Mouse (Mus musculus) ZHBTc4 (cell line): ENCODE measurements around the gene Gmpr.
A peak's percentile ranks its signal among the peaks of the same experiment; 100 is the strongest.

Experiments
- DNase-seq: peaks from one replicate; pipeline ENCODE4 v3.0.0-alpha.2; 2011; ENCODE audit warnings: low read depth, low spot score

Gene Gmpr

DNA sequence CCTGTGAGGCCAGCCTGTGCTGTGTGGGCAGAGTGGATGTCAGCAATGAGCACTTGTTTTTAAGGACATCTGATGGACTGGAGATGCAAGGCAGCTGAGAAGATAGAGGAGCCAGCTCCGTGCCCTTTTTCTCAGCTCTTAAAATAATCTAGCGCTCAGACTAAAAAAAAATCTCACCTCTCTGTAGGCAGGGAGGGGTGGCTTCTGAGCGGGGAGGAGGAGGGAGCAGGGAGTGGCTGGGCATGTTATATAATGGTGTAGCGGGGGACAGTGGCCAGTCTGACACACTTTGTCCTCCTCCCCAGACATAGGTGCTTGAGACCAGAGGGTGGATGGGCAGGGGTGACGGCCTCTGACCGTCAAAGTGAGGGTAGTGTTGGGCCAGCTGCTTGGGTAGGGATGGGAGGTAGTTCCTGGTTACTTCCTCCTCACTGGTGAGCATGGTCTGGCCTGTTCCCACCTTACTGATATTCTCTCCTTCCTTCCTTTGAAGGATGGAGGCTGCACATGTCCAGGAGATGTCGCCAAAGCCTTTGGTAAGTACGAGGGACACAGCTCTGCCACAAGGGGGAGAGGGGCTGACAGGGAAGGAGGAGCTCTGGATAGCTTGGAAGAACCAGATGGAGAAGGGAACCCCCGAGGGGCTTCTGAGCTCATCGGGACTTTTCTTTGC is 31.4 kb downstream of the Gmpr start:
- DNase-seq = peak; percentile 25

DNA sequence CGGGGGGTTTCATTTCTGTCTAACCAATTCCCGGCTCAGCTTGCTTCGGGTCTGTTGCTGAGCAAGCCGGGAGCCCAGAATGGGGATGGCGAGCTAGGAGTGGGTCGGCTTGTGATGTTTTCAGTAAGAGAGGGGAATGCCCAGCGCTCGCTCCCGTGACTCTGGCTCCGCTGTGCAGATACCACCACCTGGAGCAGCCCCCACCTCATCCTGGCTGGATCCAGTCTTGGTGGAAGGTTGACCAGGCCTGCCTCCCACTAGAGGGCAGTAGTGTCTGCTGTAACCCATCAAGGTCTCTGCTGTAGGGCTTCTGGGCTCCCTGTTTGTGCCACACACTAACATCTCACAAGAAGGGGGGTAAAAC is 31.9 kb downstream of the Gmpr start:
- DNase-seq = peak; percentile 79

DNA sequence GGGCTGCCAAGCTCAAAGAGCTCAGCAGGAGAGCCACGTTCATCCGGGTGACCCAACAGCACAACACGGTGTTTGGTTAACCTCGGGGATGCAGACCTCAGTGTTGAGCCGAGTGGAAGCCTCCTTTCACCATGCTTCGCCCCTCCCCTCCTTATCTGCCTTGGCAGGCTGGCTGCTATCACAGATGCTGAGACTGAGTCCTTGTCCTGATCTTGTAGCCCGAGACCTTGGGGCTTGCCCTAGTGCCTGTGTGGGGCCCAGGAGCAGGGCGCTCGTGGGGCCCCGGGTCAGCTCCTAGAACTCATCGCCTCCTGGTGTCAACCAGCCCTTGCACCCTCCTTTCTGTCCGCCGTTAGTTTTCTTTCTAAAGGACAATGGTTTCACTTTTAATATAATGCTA is 38.7 kb downstream of the Gmpr start:
- DNase-seq = no peak

DNA sequence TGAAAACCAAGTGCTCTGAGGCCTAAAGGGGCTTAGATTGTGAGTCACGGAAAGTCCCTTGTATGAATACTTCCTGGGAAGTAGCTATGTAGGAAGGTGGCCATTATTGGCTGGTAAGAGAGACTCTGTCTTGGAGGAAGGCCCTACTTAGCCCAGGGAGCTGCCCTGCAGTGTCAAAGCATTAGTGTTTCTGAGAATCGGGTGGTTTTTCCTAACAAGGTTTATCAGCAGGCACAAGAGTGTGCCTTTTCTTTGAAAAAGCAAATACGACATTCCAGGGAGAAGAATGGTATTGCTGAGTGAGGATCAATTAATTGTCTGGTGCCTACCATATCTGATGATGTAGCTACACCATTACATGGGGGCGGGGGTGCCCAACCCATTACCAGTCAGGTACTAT is 39.7 kb downstream of the Gmpr start:
- DNase-seq = no peak

DNA sequence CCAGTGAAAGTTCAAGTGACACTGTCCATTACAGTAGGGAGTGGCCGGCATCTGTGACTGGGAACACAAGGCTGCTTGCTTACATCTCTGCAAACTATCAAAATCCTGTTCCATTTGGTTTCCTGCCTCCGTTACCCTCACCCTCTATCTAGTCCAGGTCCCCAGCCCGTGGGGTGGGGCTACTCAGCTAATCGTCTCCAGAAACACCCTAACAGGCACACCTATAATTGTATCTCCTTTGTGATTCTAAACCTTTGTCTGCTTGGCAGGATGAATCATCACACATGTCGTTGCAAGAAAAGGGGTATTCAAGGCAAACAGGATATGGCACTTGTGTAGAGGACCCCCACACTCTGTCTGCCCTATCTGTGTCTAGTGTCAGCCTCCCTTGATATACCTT is 40.3 kb downstream of the Gmpr start:
- DNase-seq = peak; percentile 65

DNA sequence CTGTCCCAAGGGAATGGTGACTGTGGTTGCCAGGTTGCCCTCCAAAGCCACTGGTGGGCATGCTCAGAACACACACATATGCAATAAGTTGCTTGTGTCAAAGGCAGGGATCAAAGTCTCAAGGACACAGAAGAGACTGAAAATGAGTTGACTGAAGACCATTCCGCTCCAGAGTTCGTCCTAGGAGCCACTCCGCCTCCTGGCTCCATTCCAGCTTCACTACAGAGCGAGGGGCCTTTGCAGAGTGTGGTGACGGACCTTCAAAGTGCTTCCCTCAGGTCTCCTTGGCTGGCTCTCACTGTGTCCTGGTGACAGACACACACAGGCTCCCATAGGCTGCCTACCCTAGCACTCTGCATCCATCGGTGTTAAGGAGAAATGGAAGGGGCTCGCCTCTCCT is 46.4 kb downstream of the Gmpr start:
- DNase-seq = no peak

DNA sequence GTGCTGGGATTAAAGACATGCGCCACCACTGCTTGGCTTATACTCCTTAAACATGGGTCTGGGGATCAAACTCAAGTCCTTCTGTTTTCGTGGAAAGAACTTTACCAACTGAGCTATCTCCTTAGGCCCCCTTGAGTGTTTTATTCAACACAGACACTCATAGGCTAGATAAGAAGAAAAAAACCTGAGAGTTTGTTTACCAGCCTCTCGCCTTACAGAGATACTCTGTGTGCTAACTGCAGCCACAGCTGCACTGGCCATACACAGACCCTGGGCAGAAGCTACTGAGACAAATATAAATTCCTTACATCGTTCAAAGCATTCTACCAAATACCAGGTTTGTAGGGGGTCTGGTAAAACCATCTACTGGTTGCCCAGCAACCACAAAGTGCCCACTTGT is 51.1 kb downstream of the Gmpr start:
- no peak for DNase-seq

DNA sequence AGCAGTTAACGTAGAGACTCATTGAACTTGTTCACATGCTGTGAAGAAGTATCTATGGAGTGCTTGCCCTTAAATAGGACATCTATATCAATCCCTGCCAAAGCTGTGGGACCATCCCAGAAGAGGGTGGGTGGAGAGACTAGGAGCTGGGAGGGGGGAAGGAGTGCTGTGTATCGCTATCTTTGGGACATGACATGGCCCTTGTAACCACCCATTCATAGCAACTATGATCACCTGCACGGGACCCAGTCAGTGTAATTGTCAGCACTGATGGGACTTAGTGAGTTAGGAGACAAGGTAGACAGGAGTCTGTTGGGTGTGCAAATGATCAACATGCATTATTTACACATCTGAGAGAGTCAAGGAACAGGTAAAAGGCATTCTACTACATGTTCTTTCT is 52.0 kb downstream of the Gmpr start:
- no peak for DNase-seq

DNA sequence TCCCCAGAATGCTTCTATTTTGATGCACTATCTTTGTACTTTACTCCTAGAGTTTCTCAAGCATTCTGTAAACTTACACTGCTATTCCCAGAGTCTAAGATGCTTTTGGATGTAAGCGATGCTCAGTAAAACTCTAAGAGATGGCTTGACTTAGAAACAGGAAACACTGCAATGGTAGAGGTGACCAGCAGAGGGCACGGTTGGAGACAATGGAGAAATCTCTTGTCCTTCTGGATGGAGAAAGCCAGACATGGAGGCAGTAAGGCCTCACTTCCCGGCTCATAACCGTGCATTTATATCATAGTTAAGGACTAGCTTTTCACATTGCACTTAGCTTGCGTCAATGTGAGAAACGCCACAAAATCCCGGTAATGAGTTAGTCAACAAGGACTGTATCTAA is 53.3 kb downstream of the Gmpr start:
- peak; percentile 43 for DNase-seq

DNA sequence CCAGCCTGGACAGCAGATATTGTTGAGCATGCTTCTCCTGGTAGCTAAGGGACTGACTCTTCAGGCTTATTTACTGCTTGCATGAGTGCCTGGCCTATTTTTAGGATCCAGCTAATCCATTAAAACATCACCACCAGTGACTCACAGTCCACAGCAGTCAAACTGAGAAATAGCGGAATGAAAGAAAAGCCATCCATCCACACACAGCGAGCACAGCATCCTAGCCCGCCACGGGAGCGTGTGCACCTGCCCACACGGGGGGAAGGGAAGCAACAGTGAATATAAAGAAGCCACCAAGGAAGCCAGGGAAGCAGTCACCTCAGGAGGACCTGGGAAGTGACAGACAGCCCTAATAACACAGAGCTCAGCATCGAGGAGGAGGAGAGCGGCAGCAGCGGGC is 54.8 kb downstream of the Gmpr start:
- DNase-seq = no peak

DNA sequence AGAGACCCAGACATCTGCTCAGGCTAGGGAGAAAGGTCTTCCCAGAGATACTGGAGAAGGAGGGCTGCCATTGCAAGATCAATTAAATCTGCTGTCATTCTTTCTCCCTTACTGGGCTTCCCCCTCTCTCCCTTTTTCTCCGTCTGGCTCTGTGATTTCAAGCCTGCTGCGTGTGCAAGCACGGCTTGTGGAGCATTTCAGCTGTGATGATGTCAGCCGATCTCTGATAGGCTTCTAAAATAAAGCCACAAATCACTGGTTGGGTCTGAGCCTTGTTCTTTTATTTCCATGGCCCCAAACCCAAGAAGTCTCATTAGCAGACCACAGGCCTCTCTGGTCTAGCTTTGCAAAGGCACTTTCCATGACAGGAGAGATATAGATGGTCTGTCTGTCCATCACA is 57.7 kb downstream of the Gmpr start:
- DNase-seq = no peak

DNA sequence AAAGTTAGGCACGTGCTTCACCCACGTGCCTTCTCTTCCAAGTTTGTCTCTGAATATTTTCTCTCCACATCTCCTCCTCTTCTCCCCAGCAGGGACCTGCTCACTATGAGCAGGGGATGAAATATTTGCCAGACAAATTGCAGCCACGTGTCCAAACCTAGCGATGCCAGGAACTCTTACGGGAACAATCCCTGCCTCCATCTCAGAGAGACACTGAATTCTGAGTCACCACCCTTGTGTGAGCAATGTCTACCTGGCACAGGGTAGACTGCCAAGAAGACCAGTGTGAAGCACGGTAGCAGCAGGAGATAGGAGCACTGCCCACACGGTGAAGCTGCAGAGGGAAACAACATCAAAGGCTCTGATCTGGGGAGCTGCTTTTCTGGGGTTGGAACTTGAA is 62.7 kb downstream of the Gmpr start:
- no peak for DNase-seq

DNA sequence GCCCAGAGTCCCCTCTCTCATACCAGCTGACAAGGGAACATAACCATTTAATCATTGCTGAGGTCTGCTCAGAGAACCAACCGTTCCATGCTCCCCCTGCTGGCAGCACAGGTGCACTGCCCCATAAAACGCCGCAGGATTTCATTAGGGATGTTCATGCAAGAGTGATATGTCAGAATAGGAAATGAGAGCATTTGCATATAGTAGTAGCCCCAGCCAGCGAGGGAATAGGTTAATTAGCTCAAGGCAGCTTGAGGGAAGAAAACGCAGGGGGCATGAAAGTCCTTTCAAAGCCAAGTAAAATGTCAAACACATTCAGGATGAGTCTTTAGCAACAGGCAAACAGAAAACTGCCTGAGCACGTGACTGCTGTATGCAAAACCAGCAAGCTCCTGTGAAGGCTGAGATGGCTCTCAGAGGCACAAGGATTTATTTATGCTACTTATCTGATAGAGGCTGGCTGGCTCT is 64.6 kb downstream of the Gmpr start:
- DNase-seq = peak; percentile 82

DNA sequence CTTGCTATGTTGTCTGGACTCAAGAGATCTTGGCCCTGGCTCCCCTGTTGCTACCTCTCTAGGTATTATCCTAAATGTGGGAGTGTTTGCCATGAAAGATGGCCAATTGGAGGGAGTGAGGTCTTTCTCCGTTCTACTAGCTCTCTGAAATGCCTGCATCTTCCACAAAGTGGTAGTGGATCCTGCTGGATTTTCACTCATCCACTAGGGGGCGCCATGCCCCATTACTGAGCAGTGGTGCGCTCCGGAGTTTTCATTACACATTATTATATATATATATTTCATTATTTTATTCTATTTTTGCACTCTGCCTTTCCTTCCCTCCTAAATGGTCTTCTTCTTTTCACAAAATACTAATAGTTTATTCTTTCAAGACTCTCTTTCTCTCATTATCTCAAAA is 65.5 kb downstream of the Gmpr start:
- DNase-seq = peak; percentile 69

DNA sequence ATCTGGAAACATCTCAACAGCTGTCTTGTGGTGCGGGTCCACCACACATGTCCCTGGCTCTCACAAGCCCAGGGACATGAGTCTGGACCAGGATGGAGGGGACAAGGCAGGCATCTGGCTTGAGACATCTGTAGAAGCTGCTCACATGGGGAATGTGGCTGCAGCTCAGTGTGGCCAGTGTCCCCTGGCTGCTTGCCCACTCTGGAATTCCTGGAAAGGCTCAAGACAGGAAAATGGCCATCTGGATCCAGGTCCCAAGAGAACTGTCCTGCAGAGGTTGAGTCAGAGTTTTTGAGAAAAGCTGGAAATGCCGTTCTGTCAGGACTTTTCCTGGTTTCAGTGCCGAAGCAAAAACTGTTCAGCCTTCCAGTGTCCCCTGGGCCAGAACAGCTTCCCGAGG is 68.9 kb downstream of the Gmpr start:
- DNase-seq = no peak

DNA sequence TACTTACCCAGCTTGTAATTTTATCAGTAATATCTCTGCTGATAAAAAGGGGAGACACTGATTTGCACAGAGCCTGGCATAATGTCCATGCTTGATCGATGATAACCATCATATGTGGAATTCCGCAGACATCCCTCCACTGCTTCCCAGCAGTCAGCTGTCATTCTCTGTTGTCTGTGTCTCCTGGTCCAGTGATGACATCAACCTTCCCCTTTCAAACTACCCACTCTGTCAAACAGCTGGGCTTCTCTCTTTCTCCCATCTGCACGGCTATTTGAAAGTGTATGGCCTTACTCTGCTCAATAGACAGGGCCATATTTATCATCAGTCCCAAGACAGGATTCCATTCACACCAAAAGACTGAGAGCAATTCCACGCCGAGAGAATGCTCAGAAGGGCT is 70.1 kb downstream of the Gmpr start:
- no peak for DNase-seq

DNA sequence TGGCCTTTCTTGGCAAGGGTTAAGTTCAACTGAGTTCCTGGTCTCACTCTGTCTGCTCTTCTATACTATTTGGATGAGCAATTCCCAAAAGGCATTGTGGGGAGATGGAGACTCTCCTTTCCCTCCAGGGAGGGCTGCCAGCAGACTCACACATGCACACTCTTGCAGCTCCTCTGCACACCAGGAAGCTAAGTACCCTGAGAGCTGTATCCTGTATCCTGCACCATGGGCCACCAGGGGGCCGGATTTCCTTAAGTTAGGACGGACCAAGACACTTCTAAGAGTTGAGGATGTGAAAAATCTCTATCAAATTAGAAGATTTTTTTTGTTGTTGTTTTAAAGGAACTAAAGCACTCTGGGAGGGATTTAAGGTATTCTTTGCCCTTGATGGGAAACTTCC is 70.5 kb downstream of the Gmpr start:
- peak; percentile 43 for DNase-seq

DNA sequence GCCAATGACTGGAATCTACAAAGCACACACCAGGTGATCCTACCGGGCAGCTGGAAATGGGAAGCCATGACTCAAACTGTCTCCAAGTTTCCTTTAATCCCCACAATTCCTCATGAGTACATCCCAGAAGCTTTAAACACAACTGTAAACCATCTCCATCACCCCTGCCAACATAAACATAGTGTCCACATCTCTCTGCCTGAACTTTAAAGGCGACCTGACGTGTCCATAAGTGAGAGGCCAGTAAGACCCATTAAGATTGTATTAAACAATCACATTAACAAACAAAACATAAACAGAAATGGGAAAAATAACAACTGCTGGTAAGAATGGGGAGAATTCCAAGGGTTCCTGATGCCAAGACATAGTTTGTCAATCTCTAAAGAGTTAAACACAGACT is 72.5 kb downstream of the Gmpr start:
- no peak for DNase-seq

DNA sequence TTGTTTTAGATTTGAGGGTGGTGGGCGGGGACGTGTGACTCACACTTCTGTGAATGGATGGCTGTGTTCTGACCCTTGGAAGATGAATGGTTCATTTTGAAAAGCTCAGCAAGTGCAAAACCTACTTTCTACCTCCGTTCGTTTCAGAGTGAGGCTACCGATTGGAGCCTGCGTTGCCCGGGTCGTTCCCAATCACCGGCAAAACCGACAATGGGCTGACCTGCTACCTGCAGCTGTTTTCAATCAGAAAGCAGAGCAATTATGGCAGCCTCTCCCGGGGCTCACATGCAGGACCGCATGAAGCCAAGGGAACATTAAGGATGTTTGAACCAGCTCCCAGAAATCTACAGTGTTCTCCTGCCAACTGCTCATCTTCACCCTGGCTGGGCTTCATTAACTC is 75.0 kb downstream of the Gmpr start:
- DNase-seq = no peak

DNA sequence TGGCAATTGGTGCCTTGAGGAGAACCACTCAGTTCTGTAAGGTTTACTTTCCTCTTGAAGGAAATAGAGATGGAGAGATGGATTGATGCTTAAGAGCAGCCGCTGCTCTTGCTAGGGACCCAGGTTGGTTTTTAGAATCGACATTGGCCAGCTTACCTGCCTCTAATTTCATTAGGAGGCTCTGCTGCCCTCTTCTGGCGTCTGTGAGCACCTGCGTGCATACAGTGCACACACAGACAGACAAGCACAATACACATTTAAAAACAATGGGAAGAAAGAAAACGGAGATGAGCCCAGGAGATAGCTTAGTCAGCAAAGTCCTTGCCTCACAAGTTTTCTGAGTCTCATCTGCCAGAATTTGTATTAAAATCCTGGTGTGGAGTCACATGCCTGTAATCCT is 75.8 kb downstream of the Gmpr start:
- DNase-seq = peak; percentile 81

DNA sequence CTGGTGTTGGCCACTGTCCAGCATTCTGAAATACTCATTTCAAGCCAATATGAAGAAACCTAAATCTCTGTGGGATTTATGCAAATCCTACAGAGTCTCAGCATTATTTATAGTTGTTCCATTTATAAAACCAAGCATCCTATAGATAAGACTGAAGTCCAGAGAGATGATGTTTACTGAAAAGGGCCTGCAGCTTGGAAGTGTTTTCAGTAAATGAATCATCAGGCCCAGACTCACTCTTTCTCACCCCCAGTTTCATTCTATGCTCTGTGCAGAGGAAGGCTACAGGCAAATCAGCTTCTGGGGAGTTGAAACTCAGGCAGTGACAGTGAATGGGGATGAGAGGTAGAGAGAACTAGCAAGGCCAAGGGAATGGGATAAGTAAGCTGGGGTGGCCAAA is 83.7 kb downstream of the Gmpr start:
- no peak for DNase-seq

DNA sequence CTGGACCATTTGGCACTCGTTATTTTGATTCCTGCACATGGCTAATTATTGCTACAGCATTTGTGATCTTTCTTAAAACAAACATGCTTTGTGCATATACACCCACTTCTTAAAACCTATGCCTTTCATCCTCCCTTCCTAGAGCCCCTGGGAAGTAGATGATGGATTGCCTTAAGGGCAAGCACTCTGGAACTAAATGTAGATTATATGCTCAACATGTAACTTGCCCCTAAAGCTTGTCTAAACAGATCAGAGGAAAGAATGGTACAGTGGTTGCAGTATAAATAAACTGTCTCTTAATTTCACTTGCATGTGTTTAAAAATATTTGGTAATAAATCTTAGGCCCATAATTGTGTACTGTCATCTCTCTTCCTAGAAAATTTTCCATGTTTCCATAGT is 86.7 kb downstream of the Gmpr start:
- no peak for DNase-seq

DNA sequence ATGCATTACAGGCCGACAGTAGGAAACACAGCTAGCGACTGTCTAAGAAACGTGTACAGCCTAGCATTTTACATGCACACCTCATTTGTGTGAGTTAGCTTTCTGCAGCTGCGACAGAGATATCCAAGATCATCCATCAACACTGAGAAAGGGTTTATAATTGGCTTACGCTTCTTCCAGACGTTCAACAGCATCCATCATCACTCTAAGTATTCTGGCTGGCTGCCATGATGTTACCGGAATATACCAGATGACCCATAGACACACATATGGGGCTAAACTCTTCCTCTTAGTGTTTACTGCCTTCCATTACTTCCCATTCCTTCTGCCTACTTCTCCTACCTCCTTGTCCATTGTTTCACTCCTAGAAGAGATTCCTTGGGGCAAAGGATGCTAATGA is 88.2 kb downstream of the Gmpr start:
- DNase-seq = no peak

DNA sequence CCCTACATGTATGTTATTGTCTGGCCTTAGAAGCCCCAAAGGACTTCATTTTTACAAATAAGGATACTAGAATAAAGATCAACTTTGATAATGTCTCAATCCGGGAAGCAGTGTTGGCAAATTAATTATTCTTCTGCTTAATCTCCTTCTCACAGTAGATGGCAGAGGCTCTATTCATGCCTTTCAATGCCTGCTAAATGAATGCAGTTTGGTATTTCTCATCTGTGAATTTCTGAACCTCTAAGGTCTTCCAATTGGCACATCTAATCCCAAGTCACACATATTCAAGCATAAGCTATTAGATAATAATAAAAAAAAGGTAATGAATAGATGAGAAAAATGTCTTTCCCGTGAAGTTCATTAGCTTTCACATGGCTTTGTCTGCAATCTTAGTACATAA is 92.6 kb downstream of the Gmpr start:
- DNase-seq = no peak
